ENCODE assay signal across 8 mouse cellular contexts in genomic region chr2:29868949-29869645, GRCm38 (mm10). TPM values are rescaled to one million over a fixed set of nuclear protein-coding genes. Genes with fewer than 3 reads are reported as not detected.
DNase-seq lines count a peak whose midpoint lies in the region; ATAC-seq lines count a peak whose summit lies in the region.

Cercam (plus strand) TSS chr2:29869164.

- peaks cover 34% of the 10 kb centered on the region for H3K36me3 ChIP-seq in megakaryocyte, embryonic 14.5 days (replicated peaks; ENCODE audit: low read length)

- ATAC-seq in inflammation-experienced regulatory T-cells, adult 6 months = peak; percentile 94

- H3K4me1 ChIP-seq in megakaryocyte, embryonic 14.5 days = peaks cover 72% of the 10 kb centered on the region

- peak; percentile 90 for DNase-seq in adrenal gland, adult 2 months
- peak; percentile 93 for DNase-seq in embryo, embryonic 11 days
- peak; percentile 86 for DNase-seq in gastrocnemius, postnatal 25 days
- peak; percentile 59 to 84 for DNase-seq in left cerebral cortex, adult 9 months (ENCODE audit: low spot score in 2 of 2)
- DNase-seq in right cerebral cortex, adult 2 months (ENCODE audit: low spot score in 2 of 2) = peak; percentile 75 to 87
- peak; percentile 85 for DNase-seq in urinary bladder, postnatal 25 days (ENCODE audit: low spot score)

- no peaks in the 10 kb centered on the region for H3K27me3 ChIP-seq in megakaryocyte, embryonic 14.5 days (replicated peaks)

- peak within 1 kb of the TSS; percentile 98 for H3K4me3 ChIP-seq in megakaryocyte, embryonic 14.5 days (replicated peaks)

- no peaks in the 10 kb centered on the region for H3K9me3 ChIP-seq in megakaryocyte, embryonic 14.5 days

RNA-seq across cellular contexts. Expression of gene Cercam, which starts in this region (rescaled TPM):
- total RNA-seq in adrenal gland, adult 2 months (2021) = 10 to 100 TPM in 1 of 2 experiments, 1 to 10 TPM in 1; 5.3 to 19.1 TPM
- 25.3 and 26.6 TPM in 2 replicates for polyA plus RNA-seq in adrenal gland, adult 2 months (2012; rRNA removed)
- 10 to 100 TPM in 1 of 2 experiments, 1 to 10 TPM in 1; 8.5 to 10.6 TPM for total RNA-seq in gastrocnemius, postnatal 25 days (2021)
- polyA plus RNA-seq in inflammation-experienced regulatory T-cells, adult 6 months (2017; shearing (Covaris generic)) = 1 to 10 TPM in 1 of 3 experiments, under 1 TPM in 2; 0.46 to 3.9 (median 0.59) TPM
- 68.0 and 210 TPM in 2 replicates for polyA plus RNA-seq in megakaryocyte, embryonic 14.5 days (2012; ENCODE audit: insufficient read depth, low replicate concordance)

Comparison
In these comparisons a context has a peak if more than half of its experiments do, and no peak if none do; other contexts are left out.
1. Peak in every context shown above with its lines: DNase-seq, ATAC-seq and H3K4me3 ChIP-seq.